Mouse (Mus musculus) regulatory T cell (primary cell): ENCODE measurements at regions not wholly inside any gene's neighbourhood (a gene's known extent, or its start where the extent isn't known, plus 50 kb on each side); places are given as distances from the start of the nearest gene placed in this dataset.

Experiments
- in situ Hi-C: fragments of 300-600 bp; cut with MboI, MseI; formaldehyde crosslinking; loops from one replicate; pipeline ENCODE4 v1.15.1; 2025; ENCODE audit warnings: high pct_unique_total_duplicates

GRCm38 (mm10) chr14:105501792-105502632 is 243.6 kb downstream of the Ndfip2 start:
- in situ Hi-C loops, result loop anchor here (10.0 kb wide), 1 partner anchor 1167 kb away; no protein-coding TSS in a partner anchor

- in situ Hi-C loops, result loop anchor here (10.0 kb wide), 1 partner anchor 1166 kb away; no protein-coding TSS in a partner anchor
Observed at GRCm38 (mm10) chr14:105500966-105501741, 242.8 kb downstream of the Ndfip2 start.

GRCm38 (mm10) chr14:105499319-105499895 is 241.0 kb downstream of the Ndfip2 start:
- in situ Hi-C loops, result no loop called here

GRCm38 (mm10) chr14:105498155-105498906 is 240.0 kb downstream of the Ndfip2 start:
- in situ Hi-C loops, result no loop called here

- in situ Hi-C loops, result no loop called here
Observed at GRCm38 (mm10) chr14:105495161-105495560, 236.8 kb downstream of the Ndfip2 start.

GRCm38 (mm10) chr14:105494415-105494814 is 236.0 kb downstream of the Ndfip2 start:
- in situ Hi-C loops, result no loop called here

- in situ Hi-C loops, result no loop called here
Observed at GRCm38 (mm10) chr14:105490158-105490557, 231.8 kb downstream of the Ndfip2 start.

GRCm38 (mm10) chr14:105483352-105484083 is 225.1 kb downstream of the Ndfip2 start:
- in situ Hi-C loops, result no loop called here

- in situ Hi-C loops, result no loop called here
Observed at GRCm38 (mm10) chr14:105482644-105483351, 224.4 kb downstream of the Ndfip2 start.

GRCm38 (mm10) chr14:105480048-105480447 is 221.7 kb downstream of the Ndfip2 start:
- in situ Hi-C loops, result no loop called here

GRCm38 (mm10) chr14:105474991-105475553 is 216.7 kb downstream of the Ndfip2 start:
- in situ Hi-C loops, result no loop called here

GRCm38 (mm10) chr14:105448919-105449458 is 190.6 kb downstream of the Ndfip2 start:
- in situ Hi-C loops, result no loop called here

GRCm38 (mm10) chr14:105447088-105447487 is 188.7 kb downstream of the Ndfip2 start:
- in situ Hi-C loops, result no loop called here

GRCm38 (mm10) chr14:105435343-105435742 is 177.0 kb downstream of the Ndfip2 start:
- in situ Hi-C loops, result no loop called here

- in situ Hi-C loops, result no loop called here
Observed at GRCm38 (mm10) chr14:105433456-105433855, 175.1 kb downstream of the Ndfip2 start.

GRCm38 (mm10) chr14:105432670-105433069 is 174.3 kb downstream of the Ndfip2 start:
- in situ Hi-C loops, result no loop called here

- in situ Hi-C loops, result no loop called here
Observed at GRCm38 (mm10) chr14:105431584-105431983, 173.2 kb downstream of the Ndfip2 start.

- in situ Hi-C loops, result no loop called here
Observed at GRCm38 (mm10) chr14:105429664-105430257, 171.4 kb downstream of the Ndfip2 start.

GRCm38 (mm10) chr14:105427474-105427901 is 169.1 kb downstream of the Ndfip2 start:
- in situ Hi-C loops, result no loop called here
